Mouse (Mus musculus): ENCODE measurements around the gene C2.

C2 gene

GRCm38 (mm10) chr17:34881683-34882310, 16.3 kb downstream of the C2 start, which contains the start of gene Gm20547:
Gm20547 (minus strand) TSS chr17:34882042.
- DNase-seq (ENCODE audit: extremely low spot score, low spot score): no peak

- DNase-seq (ENCODE audit: extremely low spot score, low spot score): no peak
Observed at GRCm38 (mm10) chr17:34881166-34881565, 16.9 kb downstream of the C2 start.

GRCm38 (mm10) chr17:34879336-34879879, 18.7 kb downstream of the C2 start, which contains the start of gene Zbtb12:
Zbtb12 (plus strand) TSS chr17:34879483.
- no peak for DNase-seq (ENCODE audit: extremely low spot score, low spot score)

GRCm38 (mm10) chr17:34874321-34874720, 23.7 kb downstream of the C2 start:
- DNase-seq (ENCODE audit: extremely low spot score, low spot score): no peak

GRCm38 (mm10) chr17:34865981-34866380, 32.1 kb downstream of the C2 start:
- DNase-seq (ENCODE audit: extremely low spot score, low spot score): no peak

- no peak for DNase-seq (ENCODE audit: extremely low spot score, low spot score)
Observed at GRCm38 (mm10) chr17:34862416-34863081, 35.5 kb downstream of the C2 start, which contains the start of gene Cfb. Cfb (minus strand) TSS chr17:34862518.

- no peak for DNase-seq (ENCODE audit: extremely low spot score, low spot score)
Observed at GRCm38 (mm10) chr17:34861704-34862415, 36.2 kb downstream of the C2 start.

GRCm38 (mm10) chr17:34860514-34860913, 37.6 kb downstream of the C2 start:
- no peak for DNase-seq (ENCODE audit: extremely low spot score, low spot score)

GRCm38 (mm10) chr17:34858670-34859069, 39.4 kb downstream of the C2 start:
- DNase-seq (ENCODE audit: extremely low spot score, low spot score): no peak

- peak; percentile 47 for DNase-seq (ENCODE audit: extremely low spot score, low spot score)
Observed at GRCm38 (mm10) chr17:34855825-34856224, 42.2 kb downstream of the C2 start.

GRCm38 (mm10) chr17:34854761-34855160, 43.3 kb downstream of the C2 start:
- DNase-seq (ENCODE audit: extremely low spot score, low spot score): no peak

GRCm38 (mm10) chr17:34853511-34853910, 44.6 kb downstream of the C2 start:
- DNase-seq (ENCODE audit: extremely low spot score, low spot score): no peak

- DNase-seq (ENCODE audit: extremely low spot score, low spot score): no peak
Observed at GRCm38 (mm10) chr17:34850517-34851125, 47.4 kb downstream of the C2 start.

GRCm38 (mm10) chr17:34849722-34850516, 48.1 kb downstream of the C2 start, which contains the start of the genes Skiv2l and Nelfe:
Skiv2l (minus strand) TSS chr17:34850210.
Nelfe (plus strand) TSS chr17:34850391.
- DNase-seq (ENCODE audit: extremely low spot score, low spot score): peak; percentile 98

GRCm38 (mm10) chr17:34847615-34848014, 50.5 kb downstream of the C2 start:
- DNase-seq (ENCODE audit: extremely low spot score, low spot score): no peak

- DNase-seq (ENCODE audit: extremely low spot score, low spot score): no peak
Observed at GRCm38 (mm10) chr17:34847192-34847591, 50.9 kb downstream of the C2 start.

- DNase-seq (ENCODE audit: extremely low spot score, low spot score): no peak
Observed at GRCm38 (mm10) chr17:34844884-34845283, 53.2 kb downstream of the C2 start.

- no peak for DNase-seq (ENCODE audit: extremely low spot score, low spot score)
Observed at GRCm38 (mm10) chr17:34840736-34841307, 57.2 kb downstream of the C2 start.

GRCm38 (mm10) chr17:34838785-34839184, 59.3 kb downstream of the C2 start:
- no peak for DNase-seq (ENCODE audit: extremely low spot score, low spot score)

Data from neural tube, embryonic 10.5 days (tissue).